Mouse (Mus musculus) adrenal gland, postnatal 36 days (tissue): ENCODE results near the gene Pim3. TPM values are rescaled to one million over a fixed set of nuclear protein-coding genes. Genes with fewer than 3 reads are reported as not detected.

ENCODE experiments used
- DNase-seq, 2 experiments: peaks; one replicate each; pipeline ENCODE4 v3.0.0; 2021; ENCODE audit warnings: mixed read lengths in 1 of 2
- total RNA-seq, 2 experiments: library from RNA; stranded (reverse); gene quantifications; 2 replicates each; pipeline ENCODE4 v1.2.3; 2021

The Pim3 gene
- total RNA-seq, 2 experiments from 2014 or later: 123 to 134 TPM

DNA sequence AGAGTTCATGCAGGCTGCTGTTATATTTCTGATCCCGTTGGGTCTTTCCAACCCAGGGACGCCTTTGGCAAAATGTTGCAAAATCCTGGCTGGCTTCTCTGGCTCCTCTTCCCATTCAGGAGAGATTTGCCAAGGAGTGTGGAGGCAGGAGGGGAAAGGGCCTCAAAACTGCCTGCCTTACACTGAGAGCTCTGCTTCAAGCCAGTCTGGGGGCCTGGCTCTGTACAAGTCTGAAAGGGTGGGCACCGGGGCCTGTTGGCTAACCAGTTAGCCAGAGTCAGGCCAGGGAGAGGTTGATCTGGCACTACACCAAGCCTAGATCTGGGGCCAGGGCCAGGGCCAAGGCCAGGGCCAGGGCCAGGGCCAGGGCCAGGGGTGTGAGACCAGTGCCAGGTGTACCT is 3.8 kb upstream of the Pim3 start:
- DNase-seq: peak in 1 of 2 experiments; percentile 54

DNA sequence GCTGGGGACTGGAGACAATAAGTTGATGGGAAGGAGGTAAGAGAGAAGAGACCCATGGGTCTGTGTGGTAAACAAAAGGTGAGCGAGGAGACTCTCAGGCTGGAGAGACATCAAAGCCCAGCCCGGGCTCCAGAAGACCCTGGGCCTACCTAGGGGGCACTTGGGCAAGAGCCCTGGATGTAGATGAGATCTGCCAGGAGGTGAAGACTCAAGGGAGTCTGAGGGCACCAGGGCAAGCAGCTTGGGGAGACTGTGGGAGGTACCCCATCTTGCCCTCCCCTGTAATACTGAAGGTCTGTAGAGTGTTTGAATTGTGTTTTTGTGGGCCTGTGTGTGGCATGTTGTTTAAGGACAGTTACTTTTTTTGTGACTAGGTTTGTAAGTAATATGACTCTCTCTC is 3.3 kb upstream of the Pim3 start:
- DNase-seq: no peak

DNA sequence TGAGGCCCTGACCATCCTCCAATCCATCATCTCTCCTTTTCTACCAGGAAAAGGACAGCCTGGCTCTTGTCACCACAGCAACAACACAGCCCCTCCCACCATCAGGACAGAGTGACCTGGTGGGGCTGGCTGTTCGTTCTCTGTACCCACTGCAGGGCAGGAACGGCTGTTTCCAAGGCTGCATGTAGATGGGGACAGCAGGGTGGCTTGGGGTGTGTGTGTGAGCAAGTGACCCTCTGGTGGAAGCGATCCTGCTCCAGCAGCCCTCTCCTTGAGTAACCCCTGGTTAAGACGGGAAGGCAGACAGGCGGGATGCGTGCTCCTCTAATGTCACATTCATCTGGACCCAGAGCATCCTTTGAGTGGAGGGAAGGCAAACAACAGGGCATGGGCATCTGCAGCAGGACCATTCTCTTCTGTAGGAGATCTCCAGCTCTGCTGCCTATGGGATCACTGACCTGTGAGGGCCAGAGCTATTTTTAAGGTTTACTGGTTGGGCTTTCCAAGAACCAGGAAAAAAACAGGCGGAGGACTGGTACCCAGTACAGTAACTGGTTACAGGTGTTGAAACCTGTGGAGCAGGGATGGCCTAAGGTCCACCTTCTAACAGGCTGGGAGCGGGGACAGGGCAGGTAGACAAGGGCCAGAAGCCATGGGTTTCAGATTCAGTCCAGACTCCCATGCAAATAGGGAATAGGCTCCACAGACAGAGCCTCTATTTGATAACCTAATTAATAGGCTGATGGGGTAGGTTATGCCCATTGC is 2.6 kb upstream of the Pim3 start:
- peak in 1 of 2 experiments; percentile 31 for DNase-seq

DNA sequence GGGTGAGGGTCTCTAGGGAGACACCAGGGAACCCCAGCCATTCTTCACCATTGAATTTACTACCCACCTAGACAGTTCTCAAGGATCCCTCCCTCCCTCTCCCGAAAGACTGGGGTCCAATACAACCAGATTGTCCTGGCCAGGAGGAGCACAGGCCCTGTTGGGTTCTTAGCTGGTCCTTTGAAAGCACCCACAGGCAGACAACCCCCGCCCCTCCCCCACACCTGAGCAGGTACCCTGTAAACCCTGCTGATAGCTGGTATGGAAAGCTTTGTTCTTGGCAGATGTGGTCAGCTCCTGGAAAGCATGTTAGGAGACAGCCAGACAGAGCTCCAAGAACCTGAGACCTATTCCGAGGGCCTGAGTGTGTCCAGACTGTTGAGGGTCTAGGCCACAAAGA is 1.2 kb upstream of the Pim3 start:
- no peak for DNase-seq

DNA sequence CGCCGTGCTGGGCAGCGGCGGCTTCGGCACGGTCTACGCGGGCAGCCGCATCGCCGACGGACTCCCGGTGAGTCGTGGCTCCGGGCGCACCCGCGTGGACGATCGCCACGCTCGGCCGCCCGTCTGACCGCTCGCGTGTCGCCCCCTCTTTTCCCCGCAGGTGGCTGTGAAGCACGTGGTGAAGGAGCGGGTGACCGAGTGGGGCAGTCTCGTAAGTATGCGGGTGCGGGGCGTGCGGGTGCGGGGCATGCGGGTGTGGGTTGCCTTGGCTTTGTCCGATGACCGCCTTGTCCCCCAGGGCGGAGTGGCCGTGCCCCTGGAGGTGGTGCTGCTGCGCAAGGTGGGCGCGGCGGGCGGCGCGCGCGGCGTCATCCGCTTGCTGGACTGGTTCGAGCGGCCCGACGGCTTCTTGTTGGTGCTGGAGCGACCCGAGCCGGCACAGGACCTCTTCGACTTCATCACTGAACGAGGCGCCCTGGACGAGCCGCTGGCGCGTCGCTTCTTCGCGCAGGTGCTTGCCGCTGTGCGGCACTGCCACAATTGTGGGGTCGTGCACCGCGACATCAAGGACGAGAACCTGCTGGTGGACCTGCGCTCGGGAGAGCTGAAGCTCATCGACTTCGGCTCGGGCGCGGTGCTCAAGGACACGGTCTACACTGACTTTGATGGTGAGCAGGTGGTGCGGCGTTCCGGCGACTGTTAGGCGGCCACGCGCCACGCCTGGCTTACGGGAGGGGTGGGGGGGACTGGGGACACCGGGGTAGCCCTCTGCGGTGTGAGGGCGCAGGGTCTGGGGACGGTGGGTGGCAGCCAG is 1.1 kb downstream of the Pim3 start:
- DNase-seq: peak; percentile 67 to 73

DNA sequence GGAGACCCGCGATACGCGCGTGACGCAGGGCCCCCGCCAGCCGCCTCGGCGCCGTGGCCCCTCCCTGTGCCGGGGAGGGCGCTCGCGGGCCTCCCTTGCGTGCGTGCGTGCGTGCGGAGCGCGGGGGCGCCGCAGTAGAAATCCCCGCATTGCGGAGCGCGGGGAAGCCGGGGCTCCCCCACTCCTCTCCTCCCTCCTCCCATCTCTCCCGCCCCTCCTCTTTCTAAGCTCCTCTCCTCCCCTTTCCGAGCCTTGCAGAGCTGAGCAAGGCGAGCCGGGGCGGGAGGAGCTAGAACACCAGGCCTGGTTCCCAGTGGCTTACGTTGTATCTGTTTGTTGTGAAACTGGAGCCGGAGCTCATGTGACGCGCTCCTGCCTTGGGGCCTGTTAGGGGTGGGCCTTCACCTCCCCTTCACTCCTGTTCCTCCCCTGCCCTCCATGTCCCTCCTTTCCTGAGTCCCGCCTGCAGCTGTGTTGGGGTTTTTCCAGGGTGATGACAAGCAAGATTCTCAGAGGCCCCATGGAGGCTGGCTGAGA is 1.8 kb downstream of the Pim3 start:
- peak; percentile 93 for DNase-seq

DNA sequence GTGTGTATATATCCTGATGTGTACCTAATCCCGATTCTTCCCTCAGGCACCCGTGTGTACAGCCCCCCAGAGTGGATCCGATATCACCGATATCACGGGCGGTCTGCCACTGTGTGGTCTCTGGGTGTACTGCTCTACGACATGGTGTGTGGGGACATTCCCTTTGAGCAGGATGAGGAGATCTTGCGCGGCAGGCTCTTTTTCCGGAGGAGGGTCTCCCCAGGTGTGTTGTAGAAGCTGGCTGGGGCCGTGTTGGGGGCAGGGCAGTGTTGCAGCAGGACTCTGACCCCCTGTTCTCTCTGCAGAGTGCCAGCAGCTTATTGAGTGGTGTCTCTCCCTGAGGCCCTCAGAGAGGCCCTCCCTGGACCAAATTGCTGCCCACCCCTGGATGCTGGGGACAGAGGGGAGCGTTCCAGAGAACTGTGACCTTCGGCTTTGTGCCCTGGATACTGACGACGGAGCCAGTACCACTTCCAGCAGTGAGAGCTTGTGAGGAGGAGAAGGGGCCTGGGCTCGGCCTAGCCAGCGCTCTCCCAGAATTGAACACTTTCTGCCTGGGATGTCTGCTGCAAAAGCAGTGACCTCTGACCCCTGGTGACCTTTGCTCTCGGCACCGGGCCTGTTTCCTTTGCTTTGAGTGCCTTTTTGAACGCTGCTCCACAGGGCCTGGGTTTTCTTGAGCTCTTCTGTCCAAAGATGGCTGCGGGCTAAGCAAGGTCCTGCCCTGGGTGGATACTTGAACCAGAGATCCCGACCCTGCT is 2.5 kb downstream of the Pim3 start:
- peak; percentile 33 to 59 for DNase-seq

DNA sequence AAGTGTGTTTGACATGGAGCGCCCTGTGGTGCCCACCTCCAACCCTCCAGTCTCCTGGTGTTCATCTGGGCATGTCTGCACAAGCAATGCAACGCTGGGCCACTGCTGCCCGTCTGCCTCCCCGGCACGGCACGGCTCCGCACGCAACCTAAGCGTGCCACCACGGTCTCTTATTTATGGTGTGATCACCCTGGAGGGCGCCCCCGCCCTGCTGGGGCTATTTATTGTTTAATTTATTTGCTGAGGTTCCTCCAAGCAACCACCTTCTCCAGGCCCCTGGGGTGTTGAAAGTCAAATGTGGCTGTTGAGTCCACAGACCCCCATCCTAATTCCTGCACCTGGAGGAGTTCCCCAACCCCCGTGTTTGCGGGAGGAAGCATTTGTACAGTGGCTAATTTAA is 3.1 kb downstream of the Pim3 start:
- DNase-seq: no peak

DNA sequence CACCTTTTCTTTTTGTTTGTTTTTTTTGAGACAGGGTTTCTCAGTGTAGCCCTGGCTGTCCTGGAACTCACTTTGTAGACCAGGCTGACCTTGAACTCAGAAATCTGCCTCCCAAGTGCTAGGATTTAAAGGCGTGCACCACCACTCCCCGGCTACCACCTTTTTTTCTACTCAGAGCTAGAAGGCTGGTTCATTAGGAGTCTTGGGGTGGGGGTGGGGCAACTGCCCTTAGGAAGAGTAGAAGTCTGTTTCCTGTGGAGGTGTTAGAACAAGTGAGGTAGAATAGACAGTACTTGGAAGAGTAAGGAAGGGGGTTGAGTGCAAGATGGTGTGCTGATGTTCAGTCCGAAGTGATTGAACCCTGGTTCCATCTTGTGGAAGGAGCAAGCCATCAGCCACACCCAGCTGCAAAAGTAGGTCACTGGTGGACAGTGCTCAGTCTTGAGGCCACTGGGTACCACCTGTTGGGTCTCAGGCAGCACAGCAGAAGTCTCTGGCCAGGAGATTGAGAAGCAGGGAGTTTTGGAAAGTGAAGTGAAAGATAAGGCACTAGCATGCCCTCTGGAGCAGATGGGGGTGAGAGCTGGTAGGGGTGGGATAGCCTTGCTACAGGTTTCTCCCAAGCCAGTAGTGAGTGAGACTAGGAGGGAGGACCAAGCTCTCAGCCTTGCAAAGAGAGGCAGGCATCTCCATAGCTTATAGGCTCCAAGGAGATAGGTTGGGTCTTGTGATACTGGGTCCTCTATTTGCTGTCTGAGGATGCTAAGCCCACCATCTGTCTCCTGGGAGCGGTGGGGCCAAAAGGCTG is 4.1 kb downstream of the Pim3 start:
- peak in 1 of 2 experiments; percentile 31 for DNase-seq

DNA sequence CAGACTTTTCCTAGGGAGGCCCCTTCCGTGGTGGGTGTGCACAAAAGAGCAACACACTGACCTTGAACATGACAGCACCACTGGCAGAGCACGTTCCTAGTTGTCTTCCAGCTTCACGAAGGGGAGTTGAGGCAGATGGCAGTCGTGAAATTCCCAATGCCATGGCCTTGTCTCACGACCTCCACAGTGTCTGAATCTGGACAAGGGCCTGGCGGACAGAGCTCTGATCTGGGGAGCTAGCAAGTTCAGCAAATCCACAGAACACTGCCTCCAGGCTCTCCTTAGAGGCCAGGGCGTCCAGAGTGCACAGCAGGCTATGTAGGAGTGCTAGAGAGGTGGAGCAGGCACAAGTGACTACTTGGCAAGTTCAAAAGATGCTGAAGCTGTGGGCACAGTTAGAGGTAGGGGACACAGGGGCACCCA is 5.0 kb downstream of the Pim3 start:
- peak; percentile 62 to 69 for DNase-seq

DNA sequence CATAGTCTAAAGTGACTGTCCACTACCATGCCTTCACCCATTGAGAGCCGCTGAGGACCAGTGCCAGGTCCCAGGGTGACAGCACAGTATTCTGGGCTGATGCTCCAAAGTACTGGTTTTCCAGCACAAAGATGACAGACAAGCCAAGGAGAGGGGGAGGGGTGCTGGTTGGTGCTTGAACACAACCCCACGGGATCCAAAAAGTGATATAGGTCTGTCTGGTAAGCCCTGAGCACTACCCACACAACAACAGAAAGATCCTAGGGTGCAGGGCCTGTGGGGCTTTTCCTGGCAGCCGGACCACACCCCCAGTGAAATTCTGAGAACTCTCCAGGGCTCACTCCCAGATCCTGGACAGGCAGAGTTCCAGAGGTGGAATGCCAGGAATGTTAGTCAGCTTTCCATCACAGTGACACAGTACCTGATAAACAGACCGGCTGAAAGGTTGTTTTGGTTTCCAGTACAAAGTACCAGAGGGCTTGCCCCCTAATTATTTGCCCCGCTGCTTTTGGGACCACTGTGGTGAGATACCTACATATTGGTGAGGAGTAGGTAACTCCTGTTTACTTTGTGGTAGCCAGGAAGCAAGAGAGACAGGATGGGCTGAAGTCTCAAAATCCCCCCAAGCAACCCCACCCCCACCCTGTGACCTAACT is 5.5 kb downstream of the Pim3 start:
- peak; percentile 55 to 78 for DNase-seq

DNA sequence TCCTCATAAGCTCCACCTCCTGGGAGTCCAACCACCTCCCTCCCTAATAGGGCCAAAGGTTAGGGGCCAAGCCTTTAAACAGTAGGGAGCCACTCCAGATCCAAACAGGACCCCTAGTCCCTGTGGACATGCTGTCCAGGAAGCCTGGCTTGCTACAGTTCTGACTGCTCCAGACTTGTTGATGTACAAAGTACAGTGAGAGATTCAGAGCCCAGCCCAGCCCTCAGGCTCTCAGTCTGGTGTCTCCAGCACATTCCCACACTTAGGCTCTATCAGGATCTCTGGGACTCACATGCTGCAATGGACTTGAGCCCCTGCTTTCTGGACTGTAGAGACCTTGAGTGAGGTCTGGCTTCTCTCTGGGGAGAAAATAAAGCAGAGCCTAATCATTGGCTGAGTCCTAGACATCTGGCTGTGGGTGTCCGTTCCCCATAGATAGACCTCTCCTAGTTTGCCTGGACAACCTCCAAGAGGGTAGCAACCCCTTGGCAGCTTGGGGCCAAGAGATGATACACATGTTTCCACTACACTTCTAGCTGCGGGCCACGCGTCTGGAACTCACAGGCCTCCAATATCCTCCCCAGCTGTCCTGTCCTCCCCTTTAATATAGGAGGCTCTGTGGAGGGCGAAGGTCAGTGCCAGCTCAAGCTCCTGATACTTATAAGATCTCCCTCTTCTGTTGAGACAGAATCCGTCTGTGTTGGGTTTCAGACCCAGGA is 6.2 kb downstream of the Pim3 start:
- DNase-seq: no peak

DNA sequence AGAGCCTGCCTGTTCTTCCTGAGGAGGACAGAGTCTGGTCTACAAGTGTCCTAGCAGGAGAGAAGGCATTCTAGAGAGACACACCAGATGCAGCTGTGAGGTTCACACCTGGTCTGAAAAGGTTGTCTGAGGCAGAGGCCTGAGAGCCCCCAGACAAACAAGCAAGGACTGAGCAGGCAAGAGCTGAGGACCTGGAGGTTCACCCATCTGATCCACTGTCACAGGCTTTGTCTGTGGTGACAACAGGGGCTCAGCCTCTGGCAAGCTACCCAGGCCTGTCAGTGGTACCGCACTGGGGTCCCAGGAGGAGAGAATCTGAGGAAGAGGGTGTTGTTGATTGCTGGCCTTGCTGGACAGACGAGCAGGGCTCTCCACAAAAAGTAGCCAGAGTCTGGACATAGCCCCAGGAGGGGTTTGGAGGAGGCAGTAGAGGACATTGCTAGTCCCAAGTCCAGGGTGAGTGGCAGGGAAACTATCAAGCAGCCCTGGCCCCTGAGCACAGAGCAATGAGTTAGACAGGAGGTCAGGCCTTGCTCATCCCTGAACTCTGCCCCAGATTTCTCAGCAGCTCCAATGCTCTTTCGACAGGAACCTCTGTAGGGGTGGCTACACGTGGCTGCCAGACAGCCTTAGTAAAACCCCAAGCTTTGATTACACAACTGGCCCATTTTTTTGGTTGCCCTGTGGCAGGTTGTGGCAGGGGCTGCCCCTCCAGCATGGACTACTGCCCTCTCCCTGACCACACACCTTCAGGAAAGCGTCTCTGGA is 8.6 kb downstream of the Pim3 start:
- peak; percentile 75 to 79 for DNase-seq

DNA sequence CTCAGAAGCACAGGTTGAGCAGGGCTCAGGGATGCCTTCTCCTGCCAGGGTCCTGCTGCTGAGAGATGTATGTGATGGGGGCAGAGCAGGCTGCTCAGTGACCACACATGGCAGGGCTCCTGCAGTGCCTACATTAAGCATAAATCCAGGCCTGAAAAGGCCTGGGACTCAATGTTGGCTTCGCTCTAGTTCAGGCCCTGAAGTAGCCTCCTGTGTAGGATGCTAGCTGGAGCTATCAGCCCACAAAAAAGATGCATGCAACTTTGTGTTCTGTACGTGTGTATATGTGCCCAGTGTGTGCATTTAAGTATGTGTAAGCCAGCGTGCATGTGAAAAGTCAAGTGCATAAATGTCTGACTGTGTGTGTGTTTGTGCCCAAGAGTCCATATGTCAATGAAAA is 12.1 kb downstream of the Pim3 start:
- no peak for DNase-seq

DNA sequence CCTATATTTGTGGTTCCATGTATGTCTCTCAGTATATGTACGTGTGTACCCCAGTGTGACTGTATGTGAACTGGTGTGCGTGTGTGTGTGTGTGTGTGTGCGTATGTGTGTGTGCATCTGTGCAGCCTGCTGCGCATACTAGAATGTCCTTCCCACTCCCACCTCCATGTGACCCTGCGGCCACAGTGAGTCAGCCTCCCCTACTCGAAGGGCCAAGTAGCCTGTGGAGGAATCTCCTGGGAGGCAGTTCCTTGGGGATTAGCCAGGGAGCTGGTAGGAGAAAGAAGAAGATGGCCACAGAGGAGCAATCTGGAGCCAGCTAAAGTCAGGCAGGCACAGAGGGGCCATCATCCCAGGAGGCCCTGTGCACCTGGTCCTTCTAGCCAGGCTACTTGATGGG is 12.5 kb downstream of the Pim3 start:
- peak in 1 of 2 experiments; percentile 44 for DNase-seq

DNA sequence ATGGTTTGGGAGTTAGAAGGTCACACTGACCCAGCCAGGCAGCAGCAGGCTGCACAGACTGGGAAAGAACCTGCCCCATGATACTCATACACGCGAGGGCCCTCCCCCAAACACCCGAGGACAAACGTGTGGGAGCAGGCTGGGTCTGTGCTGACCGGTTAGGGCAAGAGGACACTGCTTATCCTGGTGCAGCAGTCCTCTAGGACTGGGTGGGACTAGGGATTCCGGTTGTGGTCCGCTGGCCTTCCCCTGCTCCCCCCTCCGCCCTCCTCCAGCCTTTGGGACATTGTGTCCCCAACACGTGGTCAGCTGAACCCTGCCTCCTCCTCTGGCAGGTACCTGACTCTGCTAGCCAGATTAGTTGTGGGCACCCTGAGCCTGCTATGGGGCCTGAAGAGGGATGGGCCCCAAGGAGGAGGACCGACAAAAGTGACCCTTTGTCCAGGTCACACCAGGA is 13.7 kb downstream of the Pim3 start:
- DNase-seq: peak in 1 of 2 experiments; percentile 15

DNA sequence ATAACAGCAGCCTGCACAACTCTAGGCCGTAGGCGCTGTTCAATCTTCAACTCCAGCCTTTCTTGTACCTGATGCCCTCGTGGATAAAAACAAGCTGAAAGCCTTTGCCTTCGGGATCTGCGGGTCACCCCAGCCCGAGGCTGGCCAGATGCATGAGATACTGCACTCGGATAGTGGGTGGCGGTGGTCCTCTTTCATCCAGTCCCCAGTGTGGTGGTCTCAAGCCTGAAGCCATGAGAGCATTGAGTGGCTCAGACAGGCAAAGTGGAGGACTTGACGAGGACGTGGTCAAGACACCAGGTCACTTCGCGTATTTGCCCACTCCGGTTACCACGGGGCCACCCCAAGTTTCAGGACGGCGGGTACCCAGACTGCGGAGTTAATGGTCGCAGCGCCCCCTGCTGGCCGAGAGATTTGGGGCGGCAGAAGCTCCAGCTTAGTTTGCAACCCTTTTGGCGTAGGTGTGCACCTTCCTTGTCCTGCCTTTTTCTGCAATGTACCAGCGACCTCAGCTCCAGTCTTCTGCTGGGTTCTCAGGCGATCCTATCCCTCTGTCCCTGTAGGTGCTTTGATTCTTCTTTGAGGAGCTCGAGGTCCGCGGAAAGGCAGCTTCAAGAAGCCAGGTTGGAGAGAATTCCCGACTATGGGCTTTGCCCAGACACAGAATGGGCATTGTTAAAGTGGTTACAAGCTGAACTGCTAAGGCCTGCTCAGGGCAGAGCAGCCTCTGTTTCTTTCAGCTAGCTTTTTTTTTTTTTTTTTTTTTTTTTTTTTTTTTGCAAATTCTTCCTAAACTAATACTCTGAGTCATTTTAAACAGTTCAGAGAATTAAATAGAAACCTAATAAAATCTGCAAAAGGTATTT is 14.4 kb downstream of the Pim3 start:
- DNase-seq: peak; percentile 88 to 94

DNA sequence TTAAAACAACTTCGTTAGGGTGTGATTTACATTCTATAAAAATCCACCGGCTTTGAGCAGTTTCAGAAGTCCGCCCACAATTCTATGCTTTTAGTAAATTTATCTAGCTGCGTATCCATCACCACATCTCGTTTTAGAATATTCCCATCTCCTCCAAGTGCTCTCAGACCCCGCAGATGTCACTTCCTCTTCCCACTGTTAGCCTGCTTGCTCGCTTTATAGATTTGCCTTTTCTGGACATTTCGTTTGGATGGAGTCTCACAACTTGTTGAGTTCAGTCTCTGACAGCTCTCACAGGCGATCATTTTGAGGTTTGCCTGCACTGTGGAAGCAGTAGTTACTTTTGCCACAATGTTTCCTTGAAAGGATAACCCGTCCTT is 15.0 kb downstream of the Pim3 start:
- DNase-seq: no peak
